Mouse (Mus musculus) neural tube, embryonic 10.5 days (tissue): ENCODE measurements at regions not wholly inside any gene's neighbourhood (a gene's known extent, or its start where the extent isn't known, plus 50 kb on each side); places are given as distances from the start of the nearest gene placed in this dataset.

Source experiments
- DNase-seq: peaks from one replicate; pipeline ENCODE4 v3.0.0-alpha.2; 2017; ENCODE audit warnings: low spot score; ENCODE audit errors: extremely low spot score

- DNase-seq: no peak
Observed at GRCm38 (mm10) chr8:86360283-86360682, 220.2 kb downstream of the Abcc12 start.

DNA sequence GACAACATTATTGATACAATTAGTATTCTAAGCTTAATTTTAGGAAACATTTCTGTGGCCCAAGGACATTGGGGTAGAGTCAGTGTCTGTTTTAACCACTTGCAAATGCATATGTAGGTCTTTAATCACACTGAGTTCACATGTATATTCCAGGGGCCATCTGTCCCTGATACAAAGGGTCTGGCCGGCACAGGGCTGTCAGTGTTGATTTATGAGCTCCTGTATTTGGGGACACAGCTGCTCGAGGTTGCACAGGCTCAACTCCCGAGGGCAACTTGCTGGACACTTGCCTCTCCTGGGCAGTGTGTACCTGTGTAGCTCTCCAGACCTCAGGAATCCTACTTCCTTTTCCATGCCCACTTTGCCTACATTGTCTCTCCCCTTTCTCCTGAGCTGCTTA lies 221.0 kb downstream of the Abcc12 start:
- peak; percentile 44 for DNase-seq

GRCm38 (mm10) chr8:86353816-86354215 lies 226.7 kb downstream of the Abcc12 start:
- DNase-seq: no peak

GRCm38 (mm10) chr8:86351545-86352190 lies 228.8 kb downstream of the Abcc12 start:
- no peak for DNase-seq

DNA sequence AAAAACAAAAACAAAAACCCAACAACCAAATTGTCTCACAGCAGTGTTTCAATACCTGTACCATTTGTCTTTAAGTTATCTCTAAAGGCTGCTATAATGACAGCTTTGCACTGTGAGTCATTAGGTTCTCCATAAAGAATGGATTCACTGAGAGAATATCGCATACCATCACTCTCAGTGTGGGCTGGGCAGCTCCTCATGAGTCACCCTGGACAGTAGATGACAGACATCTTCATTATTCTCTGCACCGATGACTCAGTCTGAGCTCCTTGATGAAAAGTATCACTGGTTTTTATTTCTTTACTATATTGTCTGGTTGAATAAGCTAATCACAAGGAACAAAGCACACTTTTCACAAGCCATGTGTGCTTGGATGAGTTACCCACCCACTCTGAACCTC lies 230.4 kb downstream of the Abcc12 start:
- no peak for DNase-seq

DNA sequence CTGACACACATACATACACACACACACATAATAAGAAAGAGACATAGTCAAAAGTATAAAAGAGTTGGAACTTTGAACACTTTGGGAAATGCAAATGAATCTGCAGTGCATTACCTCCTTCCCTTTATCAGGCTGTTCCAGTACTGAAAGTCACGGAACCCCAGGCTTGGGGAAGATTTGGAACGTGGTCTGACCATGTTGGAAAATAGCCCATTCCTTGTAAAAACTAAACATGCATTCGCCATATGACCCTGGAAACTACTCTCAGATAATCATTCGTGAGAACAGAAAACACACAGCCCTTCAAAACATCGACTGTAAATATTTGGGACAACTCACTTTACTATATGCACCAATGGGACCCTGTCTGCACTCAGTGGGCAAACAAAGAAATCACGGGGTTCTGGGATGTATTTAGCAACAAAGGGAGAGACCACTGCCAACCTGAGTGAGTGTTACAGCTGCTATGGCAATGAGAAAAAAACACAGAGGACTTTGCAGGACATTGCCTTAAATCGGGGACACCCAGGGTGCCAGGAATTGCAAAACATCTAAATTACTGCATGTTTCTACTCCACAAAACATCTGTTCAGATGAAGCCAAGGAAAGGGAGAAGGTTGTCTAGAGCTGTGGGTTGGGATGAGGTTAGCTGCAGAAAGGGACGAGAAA lies 238.3 kb downstream of the Abcc12 start:
- no peak for DNase-seq

DNA sequence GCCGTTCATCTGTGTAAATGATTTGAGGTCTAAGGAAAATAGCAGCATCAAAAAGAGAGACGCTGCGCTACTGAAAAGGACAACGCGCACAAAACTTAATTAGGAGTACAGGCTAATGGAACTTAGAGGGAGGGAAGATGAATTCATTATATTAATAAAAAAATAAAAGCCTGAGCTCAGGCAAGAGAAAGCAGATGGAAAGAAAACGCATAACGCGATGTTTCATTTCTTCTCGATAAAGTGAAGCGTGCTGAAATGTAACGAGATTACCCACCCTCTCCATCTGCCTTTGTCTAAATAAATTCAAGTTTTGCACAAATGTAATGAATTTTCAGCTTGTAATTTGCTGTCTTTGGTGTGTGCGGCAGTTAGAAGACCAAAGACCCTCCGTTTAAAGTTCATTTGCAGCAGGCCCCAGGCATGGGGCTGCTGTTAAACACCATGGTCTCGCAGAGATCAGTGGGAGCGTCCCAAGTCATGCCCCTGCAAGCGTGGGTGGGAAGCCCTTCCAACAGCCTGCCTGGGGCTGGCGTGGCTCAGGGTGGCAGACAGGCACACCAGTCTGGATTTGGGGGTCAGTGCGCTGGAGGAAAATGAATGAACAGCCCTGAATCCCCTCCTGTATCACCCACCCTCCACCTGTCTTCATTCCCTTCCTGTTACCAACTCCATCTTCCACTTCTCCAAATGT lies 241.8 kb downstream of the Abcc12 start:
- no peak for DNase-seq

DNA sequence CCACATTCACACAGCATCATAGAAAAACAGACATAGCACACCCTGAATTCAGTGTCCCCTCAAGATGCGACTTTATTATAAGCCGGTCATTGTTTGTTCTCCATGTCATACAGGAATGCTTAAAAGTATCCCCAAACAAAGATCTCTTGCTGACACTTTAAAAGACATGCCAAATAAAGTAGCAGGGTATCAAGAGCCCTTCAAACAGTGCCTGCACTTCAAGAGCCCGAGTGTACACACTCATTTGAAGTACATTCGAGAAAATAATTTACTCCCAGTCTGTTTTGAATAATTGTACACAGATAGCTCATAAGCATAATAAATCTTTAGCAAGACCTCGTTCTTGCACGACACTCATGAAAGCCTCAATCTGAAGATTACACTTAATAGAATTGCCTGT lies 249.1 kb downstream of the Abcc12 start:
- DNase-seq: no peak

GRCm38 (mm10) chr8:86328626-86329025 lies 251.9 kb downstream of the Abcc12 start:
- no peak for DNase-seq

DNA sequence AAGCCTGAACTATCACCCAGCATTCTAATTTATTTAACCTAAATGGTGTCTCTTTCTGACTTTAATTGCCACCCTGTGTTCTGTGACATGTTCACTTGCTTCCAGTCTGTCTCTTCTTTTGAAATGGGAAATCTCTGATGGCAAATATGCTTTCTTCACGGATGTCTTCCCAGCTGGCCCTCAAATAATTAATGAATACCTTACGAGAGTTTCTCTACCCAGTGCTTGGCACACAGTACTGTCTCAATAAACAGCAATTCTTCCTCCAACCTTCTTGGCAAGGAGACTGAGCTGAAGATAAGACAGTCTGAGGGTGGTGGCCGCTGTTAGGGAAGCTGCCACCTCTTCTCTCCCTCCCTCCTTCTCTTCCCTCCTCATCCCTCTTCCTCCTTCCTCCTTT lies 252.5 kb downstream of the Abcc12 start:
- DNase-seq: no peak

DNA sequence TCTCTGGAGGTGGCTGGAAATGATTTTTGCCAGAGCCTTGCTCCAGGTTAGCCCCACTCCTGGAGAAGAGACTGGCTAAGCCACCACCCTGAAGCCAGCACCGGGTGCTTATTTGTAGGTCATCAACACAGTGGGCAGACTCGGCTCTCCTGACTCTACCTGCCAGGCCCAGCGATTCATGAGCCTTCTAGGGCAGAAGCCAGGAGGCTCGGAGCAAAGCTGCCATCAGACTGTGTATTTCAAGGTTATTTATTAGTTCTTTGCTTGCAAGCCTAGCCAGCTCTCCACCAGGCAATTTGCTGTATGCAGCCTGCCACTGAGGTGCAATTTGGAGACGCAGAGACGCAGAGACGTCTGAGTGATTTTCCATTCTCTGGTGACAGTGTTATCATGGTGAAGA lies 255.4 kb downstream of the Abcc12 start:
- no peak for DNase-seq

- DNase-seq: no peak
Observed at GRCm38 (mm10) chr8:86324542-86324941, 255.9 kb downstream of the Abcc12 start.

DNA sequence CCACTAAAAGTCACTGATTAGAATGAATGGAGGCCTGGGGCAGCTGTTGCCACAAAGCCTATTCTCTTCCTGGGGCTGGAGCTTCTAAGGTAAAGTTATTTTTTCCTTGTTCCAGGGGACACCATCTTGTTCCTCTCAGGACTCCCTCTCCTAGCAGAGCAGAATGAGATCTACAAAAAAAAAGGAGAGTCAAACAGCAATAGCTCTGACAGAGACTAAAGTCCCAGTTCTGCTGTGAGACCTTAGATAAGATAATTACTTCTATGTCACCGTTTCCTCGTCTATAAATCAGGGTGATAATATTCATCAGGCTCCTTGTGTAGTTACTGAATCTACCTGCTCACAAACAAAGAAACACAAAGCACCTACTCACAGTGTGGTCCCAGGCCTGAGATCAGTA lies 256.7 kb downstream of the Abcc12 start:
- no peak for DNase-seq

DNA sequence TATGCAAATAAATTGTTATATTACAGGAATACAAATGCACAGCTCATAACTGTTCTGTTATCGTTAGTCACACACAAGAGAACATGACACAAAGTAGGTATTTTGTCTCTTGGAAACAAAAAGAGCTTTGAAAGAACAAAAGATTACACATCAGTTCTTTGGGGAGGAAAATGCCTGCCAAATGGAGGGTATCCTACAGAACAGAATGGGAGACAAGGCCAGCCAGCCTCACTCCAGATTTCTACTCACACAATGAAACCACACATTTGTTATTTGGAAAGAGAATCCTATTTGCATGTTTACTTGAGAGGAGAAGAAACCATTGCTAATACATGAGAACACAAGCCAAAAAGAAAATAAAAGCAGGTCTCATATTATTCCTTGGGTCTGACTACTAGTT lies 258.0 kb downstream of the Abcc12 start:
- no peak for DNase-seq

DNA sequence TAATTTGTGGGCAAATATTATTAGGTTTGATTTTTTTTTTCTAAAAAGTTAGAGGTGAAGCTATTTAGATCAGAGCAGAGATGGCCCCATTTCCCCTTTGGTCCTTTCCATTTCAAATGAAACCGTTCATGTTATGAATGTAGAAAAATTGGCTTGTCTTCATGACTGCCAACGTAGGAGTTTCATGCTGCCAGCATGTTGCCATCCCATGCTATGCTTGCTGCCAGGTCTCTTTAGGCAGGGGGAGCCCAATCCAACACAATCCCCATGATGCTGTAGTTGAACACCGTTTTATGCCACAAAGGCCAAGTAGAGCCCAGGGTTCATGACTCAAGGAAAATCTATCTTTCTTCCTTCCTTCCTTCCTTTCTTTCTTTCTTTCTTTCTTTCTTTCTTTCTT lies 259.5 kb downstream of the Abcc12 start:
- DNase-seq: no peak

DNA sequence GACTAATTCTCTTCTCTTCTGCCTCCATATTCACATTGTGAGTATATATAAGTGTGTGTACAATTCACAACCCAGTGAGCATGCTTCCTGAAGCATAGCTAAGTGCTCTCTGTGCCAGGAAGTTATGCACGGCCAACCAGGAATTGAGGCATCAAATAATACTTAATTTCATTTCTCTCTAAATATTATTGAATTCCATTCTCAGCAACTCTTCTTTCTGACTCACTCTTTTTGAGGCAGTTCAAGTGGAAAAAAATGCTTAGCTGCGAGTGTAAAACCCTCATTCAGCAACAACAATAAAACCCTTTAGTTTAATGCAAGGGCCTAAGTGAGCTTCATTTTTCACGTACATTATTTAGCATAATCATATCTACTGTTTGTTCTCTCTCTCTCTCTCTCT lies 262.0 kb downstream of the Abcc12 start:
- no peak for DNase-seq

DNA sequence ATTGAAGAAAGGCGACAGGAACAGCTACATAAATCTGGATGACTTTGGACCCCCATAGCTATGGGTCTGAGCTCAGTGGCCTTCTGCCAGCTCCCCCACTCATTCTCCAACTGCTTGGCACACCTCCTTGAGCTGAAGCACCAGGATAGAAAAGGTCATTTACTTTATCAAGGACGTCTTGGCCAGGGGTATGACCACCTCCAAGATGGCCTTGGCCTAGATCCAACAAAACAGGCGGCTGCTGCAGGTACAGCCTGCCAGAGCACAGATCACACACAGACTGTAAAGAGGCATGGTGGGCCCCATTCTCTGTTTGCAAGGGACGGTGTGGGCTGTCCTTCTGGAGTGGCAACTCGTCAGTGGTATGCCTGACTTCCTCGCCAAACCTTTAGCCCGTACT lies 264.2 kb downstream of the Abcc12 start:
- DNase-seq: no peak

DNA sequence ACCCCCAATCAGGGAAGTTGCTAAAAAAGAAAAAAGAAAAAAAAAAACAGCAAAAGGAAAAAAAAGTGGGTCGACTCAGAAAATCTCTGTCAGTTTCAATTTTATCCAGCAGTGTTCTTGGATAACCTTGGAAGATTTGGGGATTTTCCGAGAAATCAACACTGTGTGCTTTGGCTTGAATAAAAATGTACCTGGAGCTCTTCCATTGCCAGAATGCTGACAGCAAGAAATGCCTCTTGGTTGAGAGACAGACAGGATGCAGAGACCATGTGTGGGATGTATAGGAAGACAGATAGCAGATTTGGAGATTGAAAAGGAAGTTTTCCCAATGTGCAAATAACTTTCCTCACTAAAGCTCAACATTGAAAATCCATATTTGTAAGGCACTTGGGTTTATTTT lies 271.0 kb downstream of the Abcc12 start:
- DNase-seq: no peak

- DNase-seq: no peak
Observed at GRCm38 (mm10) chr8:86307339-86307738, 273.1 kb downstream of the Abcc12 start.

- DNase-seq: no peak
Observed at GRCm38 (mm10) chr8:86301885-86302509, 278.5 kb downstream of the Abcc12 start.

GRCm38 (mm10) chr8:86288713-86289384 lies 291.6 kb downstream of the Abcc12 start:
- DNase-seq: no peak

- DNase-seq: no peak
Observed at GRCm38 (mm10) chr8:86282922-86283321, 297.6 kb downstream of the Abcc12 start.
